Mouse (Mus musculus) stomach, embryonic 14.5 days (tissue): Measurements from ENCODE around the gene Zfp560. TPM values are rescaled to one million over a fixed set of nuclear protein-coding genes. Genes with fewer than 3 reads are reported as not detected.

ENCODE experiments used
- ATAC-seq: fragments of 200-750 bp; cut with Nextera tagmentation; 2 replicates; pipeline ENCODE4 v1.8.0; 2017; ENCODE audit warnings: low read depth, moderate TSS enrichment; ENCODE audit not compliant: insufficient number of reproducible peaks, insufficient read depth, low FRiP score
- H3K27ac ChIP-seq: fragments of 300-500 bp; sonication (generic); 2 replicates; pipeline ENCODE4 v1.5.1; 2014; ENCODE audit warnings: mild to moderate bottlenecking, low read length, moderate library complexity, mixed read lengths
- H3K27me3 ChIP-seq: fragments of 300-500 bp; sonication (generic); 2 replicates; pipeline ENCODE4 v1.6.1; 2014; ENCODE audit warnings: low read length, control low read depth, mixed read lengths; ENCODE audit not compliant: control insufficient read depth, insufficient read depth
- H3K36me3 ChIP-seq: fragments of 300-500 bp; sonication (generic); 2 replicates; pipeline ENCODE4 v1.6.1; 2014; ENCODE audit warnings: mild to moderate bottlenecking, control low read depth, low read length, moderate library complexity, mixed read lengths; ENCODE audit not compliant: control insufficient read depth, insufficient read depth
- H3K4me1 ChIP-seq: fragments of 300-500 bp; sonication (generic); 2 replicates; pipeline ENCODE4 v1.6.1; 2014; ENCODE audit warnings: low read length, control low read depth, mixed read lengths; ENCODE audit not compliant: control insufficient read depth, insufficient read depth
- H3K4me2 ChIP-seq: fragments of 300-500 bp; sonication (generic); replicated peaks from 2 replicates; pipeline ENCODE4 v1.6.1; 2014; ENCODE audit warnings: low read depth, low read length, control low read depth
- H3K4me3 ChIP-seq: fragments of 300-500 bp; sonication (generic); 2 replicates; pipeline ENCODE4 v1.5.1; 2014; ENCODE audit warnings: low read depth, low read length, control low read depth
- H3K9ac ChIP-seq: fragments of 300-500 bp; sonication (generic); replicated peaks from 2 replicates; pipeline ENCODE4 v1.6.1; 2014; ENCODE audit warnings: low read depth, mild to moderate bottlenecking, control low read depth, low read length, moderate library complexity, mixed read lengths
- H3K9me3 ChIP-seq: fragments of 300-500 bp; sonication (generic); 2 replicates; pipeline ENCODE4 v1.6.1; 2016; ENCODE audit warnings: low read depth, low read length, control low read depth; ENCODE audit not compliant: control insufficient read depth
- WGBS: fragments of 180-500 bp; shearing (Covaris S2); extraction: QIAGEN DNeasy Blood & Tissue Kit; methylation state at CpG from one replicate; pipeline ENCODE4 v1.1.7; 2014; 5-methylcytosine and 5-hydroxymethylcytosine counted together
- polyA plus RNA-seq: library from polyadenylated mRNA; unstranded; fragments of >200 nt; fragmentation: Nextera tagmentation; extraction: Ambion mirVana; gene quantifications from 2 replicates; pipeline ENCODE4 v1.2.1, GENCODE M21; 2014

The Zfp560 gene
- polyA plus RNA-seq = 43.2 and 49.0 TPM in 2 replicates

GRCm38 (mm10) chr9:20384532-20385342, at the start of gene Zfp560:
TSS of gene Zfp560 (minus strand) at chr9:20385177.
- Histone ChIP-seq H3K4me3 (peak within 1 kb of the TSS; percentile 63), H3K9me3 (no peaks in the 10 kb centered on the region), H3K4me1 (no peaks in the 10 kb centered on the region), H3K27ac (peak within 1 kb of the TSS; percentile 52; the same call in 1 of the 2 replicates), H3K36me3 (no peaks in the 10 kb centered on the region), H3K4me2 (peak within 1 kb of the TSS; percentile 72), H3K27me3 (no peaks in the 10 kb centered on the region), H3K9ac (peak within 1 kb of the TSS; percentile 65)
- WGBS = 1% methylated on average over 40 of the region's 40 CpGs
- ATAC-seq = peak; percentile 99

- H3K9ac ChIP-seq = no peak overlapping the region
- no peaks in the 10 kb centered on the region; the same call in 1 of the 2 replicates for H3K36me3 ChIP-seq
- no peak overlapping the region for H3K4me2 ChIP-seq
- H3K4me3 ChIP-seq = no peak overlapping the region
- no peaks in the 10 kb centered on the region for H3K27me3 ChIP-seq
- no peak for ATAC-seq
- WGBS = 88% methylated on average over 3 of the region's 3 CpGs
- H3K4me1 ChIP-seq = no peaks in the 10 kb centered on the region
- no peak overlapping the region for H3K27ac ChIP-seq
- H3K9me3 ChIP-seq = no peaks in the 10 kb centered on the region
These were observed 45.0 kb upstream of the Zfp560 start for GRCm38 (mm10) chr9:20430004-20430403.

- Histone ChIP-seq H3K36me3 (no peaks in the 10 kb centered on the region), H3K4me2 (no peak overlapping the region), H3K27me3 (no peaks in the 10 kb centered on the region), H3K9ac (no peak overlapping the region), H3K27ac (no peak overlapping the region), H3K4me3 (no peak overlapping the region), H3K9me3 (no peaks in the 10 kb centered on the region), H3K4me1 (no peaks in the 10 kb centered on the region)
- 21% methylated on average over 1 of the region's 1 CpGs for WGBS
- ATAC-seq = no peak
These were observed 26.5 kb upstream of the Zfp560 start for GRCm38 (mm10) chr9:20411460-20411859.

GRCm38 (mm10) chr9:20409319-20409718, 24.3 kb upstream of the Zfp560 start:
- Histone ChIP-seq H3K27ac (no peak overlapping the region), H3K4me2 (no peak overlapping the region), H3K9ac (no peak overlapping the region), H3K36me3 (no peaks in the 10 kb centered on the region), H3K4me1 (no peaks in the 10 kb centered on the region), H3K9me3 (no peaks in the 10 kb centered on the region), H3K27me3 (no peaks in the 10 kb centered on the region), H3K4me3 (no peak overlapping the region)
- ATAC-seq = no peak
- 85% methylated on average over 2 of the region's 2 CpGs for WGBS

GRCm38 (mm10) chr9:20385343-20385703, 346 bp upstream of the Zfp560 start:
- Histone ChIP-seq H3K27me3 (no peaks in the 10 kb centered on the region), H3K4me2 (peak overlapping the region; percentile 72), H3K4me1 (no peaks in the 10 kb centered on the region), H3K27ac (peak overlapping the region; percentile 52; the same call in 1 of the 2 replicates), H3K9ac (peak overlapping the region; percentile 65), H3K9me3 (no peaks in the 10 kb centered on the region), H3K36me3 (no peaks in the 10 kb centered on the region), H3K4me3 (peak overlapping the region; percentile 63)
- WGBS = 12% methylated on average over 16 of the region's 16 CpGs
- ATAC-seq = peak; percentile 31; the same call in 1 of the 2 replicates

- ATAC-seq = no peak
- H3K4me1 ChIP-seq = no peaks in the 10 kb centered on the region
- no peaks in the 10 kb centered on the region for H3K9me3 ChIP-seq
- no peaks in the 10 kb centered on the region for H3K27me3 ChIP-seq
- no peak overlapping the region for H3K27ac ChIP-seq
- no peak overlapping the region for H3K9ac ChIP-seq
- WGBS = 89% methylated on average over 7 of the region's 7 CpGs
- peak overlapping the region; percentile 63; the same call in 1 of the 2 replicates for H3K4me3 ChIP-seq
- peak overlapping the region; percentile 72 for H3K4me2 ChIP-seq
- no peaks in the 10 kb centered on the region for H3K36me3 ChIP-seq
These were observed 1.3 kb downstream of the Zfp560 start for GRCm38 (mm10) chr9:20383659-20384058.

- H3K9me3 ChIP-seq = no peaks in the 10 kb centered on the region
- ATAC-seq = no peak
These were observed 10.3 kb downstream of the Zfp560 start for GRCm38 (mm10) chr9:20374712-20375111.

GRCm38 (mm10) chr9:20367311-20367710, 17.7 kb downstream of the Zfp560 start:
- 92% methylated on average over 2 of the region's 2 CpGs for WGBS
- Histone ChIP-seq H3K4me2 (no peak overlapping the region), H3K36me3 (no peaks in the 10 kb centered on the region), H3K27ac (no peak overlapping the region), H3K27me3 (no peaks in the 10 kb centered on the region), H3K9me3 (peaks cover 8% of the 10 kb centered on the region; the same call in 1 of the 2 replicates), H3K9ac (no peak overlapping the region), H3K4me1 (no peaks in the 10 kb centered on the region), H3K4me3 (no peak overlapping the region)
- no peak for ATAC-seq

More at GRCm38 (mm10) chr9:20374712-20375111, 10.3 kb downstream of the Zfp560 start:
- H3K36me3 ChIP-seq = no peaks in the 10 kb centered on the region
- H3K4me3 ChIP-seq = no peak overlapping the region
- H3K4me1 ChIP-seq = no peaks in the 10 kb centered on the region
- no peak overlapping the region for H3K9ac ChIP-seq
- H3K27ac ChIP-seq = no peak overlapping the region
- 100% methylated on average over 1 of the region's 1 CpGs for WGBS
- H3K27me3 ChIP-seq = no peaks in the 10 kb centered on the region
- H3K4me2 ChIP-seq = no peak overlapping the region
